Mouse (Mus musculus) stomach, embryonic 14.5 days (tissue): ENCODE results near the gene Mcrip2. TPM values are rescaled to one million over a fixed set of nuclear protein-coding genes. Genes with fewer than 3 reads are reported as not detected.

ENCODE experiments used
- ATAC-seq: fragments of 200-750 bp; cut with Nextera tagmentation; 2 replicates; pipeline ENCODE4 v1.8.0; 2017; ENCODE audit warnings: low read depth, moderate TSS enrichment; ENCODE audit not compliant: insufficient number of reproducible peaks, insufficient read depth, low FRiP score
- H3K27ac ChIP-seq: fragments of 300-500 bp; sonication (generic); 2 replicates; pipeline ENCODE4 v1.5.1; 2014; ENCODE audit warnings: mild to moderate bottlenecking, low read length, moderate library complexity, mixed read lengths
- H3K27me3 ChIP-seq: fragments of 300-500 bp; sonication (generic); 2 replicates; pipeline ENCODE4 v1.6.1; 2014; ENCODE audit warnings: low read length, control low read depth, mixed read lengths; ENCODE audit not compliant: control insufficient read depth, insufficient read depth
- H3K36me3 ChIP-seq: fragments of 300-500 bp; sonication (generic); 2 replicates; pipeline ENCODE4 v1.6.1; 2014; ENCODE audit warnings: mild to moderate bottlenecking, control low read depth, low read length, moderate library complexity, mixed read lengths; ENCODE audit not compliant: control insufficient read depth, insufficient read depth
- H3K4me1 ChIP-seq: fragments of 300-500 bp; sonication (generic); 2 replicates; pipeline ENCODE4 v1.6.1; 2014; ENCODE audit warnings: low read length, control low read depth, mixed read lengths; ENCODE audit not compliant: control insufficient read depth, insufficient read depth
- H3K4me2 ChIP-seq: fragments of 300-500 bp; sonication (generic); replicated peaks from 2 replicates; pipeline ENCODE4 v1.6.1; 2014; ENCODE audit warnings: low read depth, low read length, control low read depth
- H3K4me3 ChIP-seq: fragments of 300-500 bp; sonication (generic); 2 replicates; pipeline ENCODE4 v1.5.1; 2014; ENCODE audit warnings: low read depth, low read length, control low read depth
- H3K9ac ChIP-seq: fragments of 300-500 bp; sonication (generic); replicated peaks from 2 replicates; pipeline ENCODE4 v1.6.1; 2014; ENCODE audit warnings: low read depth, mild to moderate bottlenecking, control low read depth, low read length, moderate library complexity, mixed read lengths
- H3K9me3 ChIP-seq: fragments of 300-500 bp; sonication (generic); 2 replicates; pipeline ENCODE4 v1.6.1; 2016; ENCODE audit warnings: low read depth, low read length, control low read depth; ENCODE audit not compliant: control insufficient read depth
- WGBS: fragments of 180-500 bp; shearing (Covaris S2); extraction: QIAGEN DNeasy Blood & Tissue Kit; methylation state at CpG from one replicate; pipeline ENCODE4 v1.1.7; 2014; 5-methylcytosine and 5-hydroxymethylcytosine counted together
- polyA plus RNA-seq: library from polyadenylated mRNA; unstranded; fragments of >200 nt; fragmentation: Nextera tagmentation; extraction: Ambion mirVana; gene quantifications from 2 replicates; pipeline ENCODE4 v1.2.1, GENCODE M21; 2014

The Mcrip2 gene
- polyA plus RNA-seq, 1 experiment from 2014 or later = 23.3 TPM

DNA sequence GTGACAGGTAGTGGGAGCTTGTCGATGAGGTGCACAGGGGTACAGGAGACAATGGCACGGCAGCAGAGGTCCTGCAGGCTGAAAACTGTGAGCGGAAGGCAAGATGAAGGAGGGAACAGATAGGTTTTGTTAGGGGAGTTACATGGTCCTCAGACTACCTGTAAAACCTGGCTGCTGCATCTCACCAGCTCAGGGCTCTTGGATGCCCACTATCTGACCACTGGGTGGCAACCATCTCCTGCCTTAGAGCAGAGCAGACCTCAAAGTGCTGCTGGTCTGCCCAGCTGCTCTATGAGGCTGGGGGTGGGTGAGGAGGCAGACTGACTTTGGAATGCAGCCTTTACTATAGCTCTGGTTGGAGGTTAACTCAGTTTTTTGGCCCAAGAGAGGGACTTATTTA is 15.3 kb upstream of the Mcrip2 start:
- Histone ChIP-seq H3K27ac (no peak overlapping the region), H3K9ac (no peak overlapping the region), H3K4me1 (no peaks in the 10 kb centered on the region), H3K4me3 (no peak overlapping the region), H3K9me3 (no peaks in the 10 kb centered on the region), H3K4me2 (no peak overlapping the region), H3K27me3 (no peaks in the 10 kb centered on the region), H3K36me3 (peaks cover 27% of the 10 kb centered on the region)
- WGBS = 98% methylated on average over 3 of the region's 3 CpGs
- ATAC-seq = no peak

DNA sequence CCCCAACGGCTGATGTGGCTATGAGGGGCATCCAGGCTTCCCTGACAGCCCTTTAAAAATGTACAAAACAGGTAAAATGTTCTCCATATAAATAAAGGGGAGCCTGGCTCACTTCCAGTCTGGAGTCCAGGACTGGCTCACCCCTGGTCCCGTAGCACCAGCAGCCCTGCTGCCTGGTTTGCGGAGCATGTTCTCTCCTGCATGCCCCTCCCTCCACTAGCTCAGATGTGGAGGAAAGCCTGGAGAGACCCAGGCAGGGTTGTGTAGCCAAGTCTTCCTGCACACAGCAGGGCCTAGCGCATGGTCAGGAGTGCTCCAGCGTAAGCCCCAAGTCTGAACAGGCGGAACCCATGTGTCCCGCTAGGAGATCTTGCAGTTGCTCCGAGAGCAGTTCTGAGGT is 14.7 kb upstream of the Mcrip2 start:
- peaks cover 33% of the 10 kb centered on the region for H3K36me3 ChIP-seq

GRCm38 (mm10) chr17:25882306-25882705 is 13.7 kb upstream of the Mcrip2 start:
- Histone ChIP-seq H3K4me1 (no peaks in the 10 kb centered on the region), H3K4me3 (no peak overlapping the region), H3K36me3 (peaks cover 36% of the 10 kb centered on the region), H3K27me3 (no peaks in the 10 kb centered on the region), H3K27ac (no peak overlapping the region), H3K9me3 (no peaks in the 10 kb centered on the region), H3K9ac (no peak overlapping the region), H3K4me2 (no peak overlapping the region)
- 46% methylated on average over 5 of the region's 5 CpGs for WGBS
- no peak for ATAC-seq

More for the DNA sequence above, 14.7 kb upstream of the Mcrip2 start:
- H3K9me3 ChIP-seq = no peaks in the 10 kb centered on the region
- no peak overlapping the region for H3K9ac ChIP-seq
- 84% methylated on average over 8 of the region's 8 CpGs for WGBS
- no peak overlapping the region for H3K4me2 ChIP-seq
- H3K4me1 ChIP-seq = no peaks in the 10 kb centered on the region
- H3K27ac ChIP-seq = no peak overlapping the region
- no peaks in the 10 kb centered on the region for H3K27me3 ChIP-seq
- no peak for ATAC-seq
- no peak overlapping the region for H3K4me3 ChIP-seq

DNA sequence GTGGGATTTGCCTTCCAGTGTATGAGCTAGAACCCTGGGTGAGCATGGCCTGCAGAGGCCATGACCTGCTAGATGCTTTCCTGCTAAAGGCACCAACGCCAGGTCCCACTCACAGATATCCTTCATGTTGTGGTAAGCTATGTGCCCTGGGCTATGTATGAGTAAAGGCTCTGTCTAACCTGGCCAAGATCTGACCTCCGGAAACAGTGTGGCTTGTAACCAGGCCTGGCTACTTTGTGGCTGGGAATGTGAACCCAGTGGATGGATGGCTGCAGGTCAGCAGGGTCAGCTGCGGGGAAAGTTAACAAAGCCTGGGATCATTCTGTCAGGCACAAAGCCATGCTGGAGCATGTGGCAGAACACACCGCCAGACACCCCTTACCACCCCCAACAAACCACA is 13.1 kb upstream of the Mcrip2 start:
- Histone ChIP-seq H3K4me1 (no peaks in the 10 kb centered on the region), H3K36me3 (peaks cover 36% of the 10 kb centered on the region)
- WGBS = 31% methylated on average over 4 of the region's 4 CpGs

GRCm38 (mm10) chr17:25880913-25881641 is 12.5 kb upstream of the Mcrip2 start:
- H3K4me3 ChIP-seq = no peak overlapping the region
- H3K9me3 ChIP-seq = no peaks in the 10 kb centered on the region
- H3K4me2 ChIP-seq = no peak overlapping the region
- no peak for ATAC-seq
- peaks cover 36% of the 10 kb centered on the region for H3K36me3 ChIP-seq
- no peak overlapping the region for H3K27ac ChIP-seq
- WGBS = 15% methylated on average over 5 of the region's 5 CpGs
- H3K4me1 ChIP-seq = peaks cover 6% of the 10 kb centered on the region; the same call in 1 of the 2 replicates
- no peaks in the 10 kb centered on the region for H3K27me3 ChIP-seq
- no peak overlapping the region for H3K9ac ChIP-seq

More for the DNA sequence above, 13.1 kb upstream of the Mcrip2 start:
- Histone ChIP-seq H3K4me2 (no peak overlapping the region), H3K9me3 (no peaks in the 10 kb centered on the region), H3K27ac (no peak overlapping the region), H3K9ac (no peak overlapping the region), H3K4me3 (no peak overlapping the region), H3K27me3 (no peaks in the 10 kb centered on the region)
- no peak for ATAC-seq

GRCm38 (mm10) chr17:25880196-25880910 is 11.8 kb upstream of the Mcrip2 start, which contains the start of gene Wfikkn1:
TSS of gene Wfikkn1 (minus strand) at chr17:25880858.
- H3K4me2 ChIP-seq = no peak within 1 kb of the TSS
- WGBS = 31% methylated on average over 5 of the region's 5 CpGs
- no peaks in the 10 kb centered on the region for H3K9me3 ChIP-seq
- 0 out of 2 replicates have a peak within 1 kb of the TSS, but pooled peaks have one; percentile 1 for H3K9ac ChIP-seq
- H3K4me1 ChIP-seq = peaks cover 9% of the 10 kb centered on the region; the same call in 1 of the 2 replicates
- no peak for ATAC-seq
- peaks cover 36% of the 10 kb centered on the region for H3K36me3 ChIP-seq
- H3K27me3 ChIP-seq = no peaks in the 10 kb centered on the region
- no peak within 1 kb of the TSS for H3K4me3 ChIP-seq
- no peak within 1 kb of the TSS for H3K27ac ChIP-seq

GRCm38 (mm10) chr17:25879750-25880149 is 11.2 kb upstream of the Mcrip2 start:
- Histone ChIP-seq H3K4me3 (no peak overlapping the region), H3K9me3 (no peaks in the 10 kb centered on the region), H3K27ac (no peak overlapping the region), H3K4me1 (peaks cover 9% of the 10 kb centered on the region; the same call in 1 of the 2 replicates), H3K27me3 (no peaks in the 10 kb centered on the region), H3K9ac (no peak overlapping the region), H3K36me3 (peaks cover 36% of the 10 kb centered on the region), H3K4me2 (no peak overlapping the region)
- WGBS = 65% methylated on average over 8 of the region's 8 CpGs
- ATAC-seq = no peak

DNA sequence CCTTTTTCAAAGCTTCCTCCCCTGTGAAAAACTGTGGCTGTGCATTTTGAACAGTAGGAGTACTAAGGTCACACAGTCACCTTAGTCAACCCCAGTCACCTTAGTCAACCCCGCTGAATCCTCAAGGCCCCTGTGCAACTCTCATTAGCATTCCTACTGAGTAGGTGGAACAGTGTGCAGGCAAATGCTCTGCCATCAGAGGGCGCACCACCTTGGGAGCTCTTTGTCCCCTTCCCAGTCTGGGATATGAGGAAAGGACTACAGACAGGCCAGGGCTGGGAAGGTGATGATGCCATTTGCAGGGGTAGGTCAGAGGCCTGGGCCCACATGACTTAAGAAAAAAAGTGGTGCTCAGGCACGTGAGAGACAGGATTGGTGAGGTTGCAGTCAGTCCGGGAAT is 10.7 kb upstream of the Mcrip2 start:
- WGBS = 61% methylated on average over 4 of the region's 4 CpGs

More for the DNA sequence above, 10.7 kb upstream of the Mcrip2 start:
- ATAC-seq = no peak
- Histone ChIP-seq H3K9ac (no peak overlapping the region), H3K9me3 (no peaks in the 10 kb centered on the region), H3K27me3 (no peaks in the 10 kb centered on the region), H3K27ac (no peak overlapping the region), H3K36me3 (peaks cover 36% of the 10 kb centered on the region), H3K4me3 (no peak overlapping the region), H3K4me1 (peaks cover 9% of the 10 kb centered on the region; the same call in 1 of the 2 replicates), H3K4me2 (no peak overlapping the region)
